Mouse (Mus musculus) thymus, adult 2 months (tissue): ENCODE data around the gene Cldn34c4. TPM values are rescaled to one million over a fixed set of nuclear protein-coding genes. Genes with fewer than 3 reads are reported as not detected.

ENCODE experiments used
- DNase-seq: peaks from one replicate; pipeline ENCODE4 v3.0.0; 2021
- H3K27ac ChIP-seq: fragments of 200-500 bp; 2 replicates; pipeline ENCODE4 v1.5.1; 2012; ENCODE audit warnings: low read length, control low read depth; ENCODE audit not compliant: control insufficient read depth, insufficient read depth
- H3K27me3 ChIP-seq: fragments of 200-500 bp; 2 replicates; pipeline ENCODE4 v1.6.1; 2012; ENCODE audit warnings: mild to moderate bottlenecking, low read length, moderate library complexity, mixed read lengths; ENCODE audit not compliant: control insufficient read depth, insufficient read depth
- H3K36me3 ChIP-seq: fragments of 200-500 bp; 2 replicates; pipeline ENCODE4 v1.6.1; 2012; ENCODE audit warnings: mild to moderate bottlenecking, low read length, moderate library complexity; ENCODE audit not compliant: control insufficient read depth, insufficient read depth
- H3K4me1 ChIP-seq: fragments of 200-500 bp; replicated peaks from 2 replicates; pipeline ENCODE4 v1.6.1; 2012; ENCODE audit warnings: low read length; ENCODE audit not compliant: control insufficient read depth, insufficient read depth
- H3K4me3 ChIP-seq: fragments of 200-500 bp; 2 replicates; pipeline ENCODE4 v1.5.1; 2012; ENCODE audit warnings: mild to moderate bottlenecking, low read length, control low read depth, moderate library complexity; ENCODE audit not compliant: control insufficient read depth, insufficient read depth
- CTCF ChIP-seq: fragments of 200-500 bp; IDR thresholded peaks from 2 replicates; pipeline ENCODE4 v1.5.1; 2012; ENCODE audit warnings: mild to moderate bottlenecking, control low read depth, low read length, moderate library complexity, borderline replicate concordance; ENCODE audit not compliant: control insufficient read depth, poor library complexity, insufficient read depth; ENCODE audit errors: extremely low read depth
- POLR2A ChIP-seq: fragments of 200-500 bp; IDR thresholded peaks from 2 replicates; pipeline ENCODE4 v1.6.1; 2012; ENCODE audit warnings: mild to moderate bottlenecking, low read length, control low read depth, moderate library complexity; ENCODE audit not compliant: control insufficient read depth, poor library complexity, insufficient read depth; ENCODE audit errors: extremely low read depth
- WGBS: fragments of 180-500 bp; shearing (Covaris S2); methylation state at CpG from one replicate; pipeline ENCODE4 v1.1.7; 2018; 5-methylcytosine and 5-hydroxymethylcytosine counted together
- polyA plus RNA-seq: library from polyadenylated mRNA; depleted of rRNA; stranded (reverse); fragments of >200 nt; gene quantifications from 2 replicates; pipeline ENCODE4 v1.2.3, GENCODE M21; 2012; rRNA removed

Cldn34c4 gene
- not detected in 2 replicates for polyA plus RNA-seq

DNA sequence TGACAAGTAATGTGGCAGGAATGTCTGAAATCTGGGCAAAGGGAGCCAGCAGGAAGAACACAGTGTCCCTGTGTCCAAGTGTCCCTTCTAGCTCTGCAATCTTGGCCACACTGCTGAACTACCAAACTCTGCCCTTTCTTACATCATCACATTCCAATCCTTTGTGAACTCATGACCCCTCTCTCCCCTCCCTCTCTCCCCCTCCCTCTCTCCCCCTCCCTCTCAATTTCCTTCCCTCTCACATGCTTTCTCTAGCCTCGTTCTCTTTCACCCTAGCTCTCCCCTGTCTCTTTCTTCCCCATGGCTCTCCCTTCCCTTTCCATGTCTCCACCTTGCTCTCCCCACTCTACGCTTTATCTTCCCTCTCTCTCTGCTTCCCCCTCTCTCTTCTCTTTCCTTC is at the start of gene Cldn34c4:
Gene Cldn34c4 (minus strand): TSS at position 101 of the 400 bp plus-strand sequence.
- TF ChIP-seq CTCF (no peak), POLR2A (no peak)
- H3K4me3 ChIP-seq, result no peak within 1 kb of the TSS
- H3K36me3 ChIP-seq, result no peaks in the 10 kb centered on the region
- H3K27ac ChIP-seq, result no peak within 1 kb of the TSS
- H3K4me1 ChIP-seq, result no peaks in the 10 kb centered on the region
- no peak for DNase-seq
- WGBS, result 46% methylated on average over 2 of the region's 2 CpGs
- no peaks in the 10 kb centered on the region for H3K27me3 ChIP-seq

DNA sequence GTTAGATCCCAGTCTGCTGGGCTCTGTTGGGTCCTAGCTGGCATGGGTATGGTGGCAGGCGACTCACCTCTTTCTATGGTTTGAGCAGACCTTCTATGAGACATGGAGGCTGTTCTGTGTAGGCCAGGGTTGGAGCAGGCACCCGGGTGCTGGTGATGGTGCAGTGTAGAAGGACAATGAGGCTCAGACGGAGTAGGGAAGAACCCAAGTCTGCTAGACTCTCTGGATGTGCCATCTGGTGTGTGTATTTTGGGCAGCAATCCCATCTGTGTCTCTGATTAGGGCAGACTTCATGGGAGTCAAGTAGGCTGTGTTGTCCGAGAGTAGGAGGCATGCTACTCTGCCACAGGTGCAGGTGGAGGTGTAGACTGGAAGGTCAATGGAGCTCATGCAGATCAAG is 10.7 kb upstream of the Cldn34c4 start:
- H3K36me3 ChIP-seq, result no peaks in the 10 kb centered on the region
- no peak overlapping the region for H3K27ac ChIP-seq
- DNase-seq, result no peak
- H3K4me1 ChIP-seq, result no peaks in the 10 kb centered on the region
- H3K27me3 ChIP-seq, result no peaks in the 10 kb centered on the region
- WGBS, result 79% methylated on average over 4 of the region's 4 CpGs
- H3K4me3 ChIP-seq, result no peak overlapping the region
- TF ChIP-seq POLR2A (no peak), CTCF (no peak)
